Mouse (Mus musculus) bone marrow macrophage, adult 2 months (primary cell): ENCODE measurements around the gene Cdc20.

ENCODE experiments used
- CTCF ChIP-seq: IDR thresholded peaks from 2 replicates; pipeline ENCODE4 v1.5.1; 2012; ENCODE audit warnings: low read depth, mild to moderate bottlenecking, low read length, moderate library complexity
- POLR2A ChIP-seq: IDR thresholded peaks from 2 replicates; pipeline ENCODE4 v1.6.1; 2012; ENCODE audit warnings: mild to moderate bottlenecking, low read depth, low read length, borderline replicate concordance

GRCm38 (mm10) chr4:118387316-118387715, 49.8 kb downstream of the Cdc20 start:
- TF ChIP-seq CTCF (no peak), POLR2A (no peak)
